Mouse (Mus musculus) neural tube, embryonic 13.5 days (tissue): ENCODE measurements around the gene E430018J23Rik. TPM values are rescaled to one million over a fixed set of nuclear protein-coding genes. Genes with fewer than 3 reads are reported as not detected.
"Not testable (repeated sequence)": the region's sequence is repeated elsewhere in the genome, so short reads cannot be mapped to it uniquely, and the experiment has no call there.

Source experiments
- ATAC-seq: fragments of 200-750 bp; cut with Nextera tagmentation; 2 replicates; pipeline ENCODE4 v1.8.0; 2017; ENCODE audit warnings: low read depth, mild to moderate bottlenecking, moderate TSS enrichment, moderate library complexity
- H3K27ac ChIP-seq: fragments of 300-500 bp; sonication (generic); replicated peaks from 2 replicates; pipeline ENCODE4 v1.5.1; 2015; ENCODE audit warnings: moderate library complexity, mild to moderate bottlenecking, inconsistent platforms
- H3K27me3 ChIP-seq: fragments of 300-500 bp; sonication (generic); 2 replicates; pipeline ENCODE4 v1.6.1; 2015; ENCODE audit warnings: mild to moderate bottlenecking, inconsistent platforms
- H3K36me3 ChIP-seq: fragments of 300-500 bp; sonication (generic); 2 replicates; pipeline ENCODE4 v1.6.1; 2015; ENCODE audit warnings: mild to moderate bottlenecking, inconsistent platforms
- H3K4me1 ChIP-seq: fragments of 300-500 bp; sonication (generic); replicated peaks from 2 replicates; pipeline ENCODE4 v1.6.1; 2015; ENCODE audit warnings: inconsistent platforms
- H3K4me2 ChIP-seq: fragments of 300-500 bp; sonication (generic); 2 replicates; pipeline ENCODE4 v1.6.1; 2015; ENCODE audit warnings: inconsistent platforms, mild to moderate bottlenecking, moderate library complexity
- H3K4me3 ChIP-seq: fragments of 300-500 bp; sonication (generic); 2 replicates; pipeline ENCODE4 v1.5.1; 2015; ENCODE audit warnings: mild to moderate bottlenecking, inconsistent platforms
- H3K9ac ChIP-seq: fragments of 300-500 bp; sonication (generic); 2 replicates; pipeline ENCODE4 v1.6.1; 2015; ENCODE audit warnings: moderate library complexity, mild to moderate bottlenecking, inconsistent platforms
- H3K9me3 ChIP-seq: fragments of 300-500 bp; sonication (generic); 2 replicates; pipeline ENCODE4 v1.6.1; 2016; ENCODE audit warnings: inconsistent platforms
- WGBS: fragments of 180-500 bp; shearing (Covaris S2); methylation state at CpG from one replicate; pipeline ENCODE4 v1.1.7; 2015; 5-methylcytosine and 5-hydroxymethylcytosine counted together
- polyA plus RNA-seq: library from polyadenylated mRNA; unstranded; fragments of >200 nt; fragmentation: Nextera tagmentation; extraction: Ambion mirVana; gene quantifications from 2 replicates; pipeline ENCODE4 v1.2.1, GENCODE M21; 2015

Gene E430018J23Rik
- polyA plus RNA-seq, 1 experiment from 2014 or later = 5.2 TPM

- WGBS = 15% methylated on average over 8 of the region's 8 CpGs
- Histone ChIP-seq H3K4me3 (peak overlapping the region; percentile 84), H3K27ac (peak overlapping the region; percentile 93; the same call in 1 of the 2 replicates), H3K27me3 (no peaks in the 10 kb centered on the region), H3K9me3 (no peaks in the 10 kb centered on the region), H3K9ac (peak overlapping the region; percentile 96; the same call in 1 of the 2 replicates), H3K36me3 (peaks cover 20% of the 10 kb centered on the region), H3K4me1 (peaks cover 28% of the 10 kb centered on the region), H3K4me2 (peak overlapping the region; percentile 85)
- ATAC-seq = no peak
Measured at GRCm38 (mm10) chr7:127346676-127347075, 46.8 kb downstream of the E430018J23Rik start.

GRCm38 (mm10) chr7:127345512-127346325, 47.7 kb downstream of the E430018J23Rik start, which contains the start of gene Zfp768:
Zfp768 (minus strand) TSS chr7:127345589.
- peak within 1 kb of the TSS; percentile 96 for H3K9ac ChIP-seq
- H3K4me2 ChIP-seq = peak within 1 kb of the TSS; percentile 85
- H3K9me3 ChIP-seq = no peaks in the 10 kb centered on the region
- H3K27me3 ChIP-seq = no peaks in the 10 kb centered on the region
- H3K4me1 ChIP-seq = peaks cover 28% of the 10 kb centered on the region
- peak within 1 kb of the TSS; percentile 93 for H3K27ac ChIP-seq
- peak within 1 kb of the TSS; percentile 84 for H3K4me3 ChIP-seq
- peaks cover 29% of the 10 kb centered on the region for H3K36me3 ChIP-seq
- peak; percentile 96 for ATAC-seq
- WGBS = under 1% methylated on average over 74 of the region's 76 CpGs

- H3K36me3 ChIP-seq = peaks cover 29% of the 10 kb centered on the region
- H3K9ac ChIP-seq = peak overlapping the region; percentile 96
- H3K4me2 ChIP-seq = peak overlapping the region; percentile 85
- H3K9me3 ChIP-seq = no peaks in the 10 kb centered on the region
- H3K27ac ChIP-seq = peak overlapping the region; percentile 93
- H3K4me3 ChIP-seq = peak overlapping the region; percentile 84
- peaks cover 28% of the 10 kb centered on the region for H3K4me1 ChIP-seq
- H3K27me3 ChIP-seq = no peaks in the 10 kb centered on the region
- under 1% methylated on average over 34 of the region's 42 CpGs for WGBS
- ATAC-seq = peak; percentile 37
Measured at GRCm38 (mm10) chr7:127345092-127345491, 48.3 kb downstream of the E430018J23Rik start.

GRCm38 (mm10) chr7:127344371-127344770, 49.1 kb downstream of the E430018J23Rik start:
- Histone ChIP-seq H3K27me3 (no peaks in the 10 kb centered on the region), H3K4me1 (peaks cover 28% of the 10 kb centered on the region), H3K27ac (no peak overlapping the region), H3K9me3 (no peaks in the 10 kb centered on the region), H3K9ac (peak overlapping the region; percentile 96), H3K4me3 (peak overlapping the region; percentile 84), H3K36me3 (peaks cover 29% of the 10 kb centered on the region), H3K4me2 (peak overlapping the region; percentile 85)
- ATAC-seq = no peak
- 93% methylated on average over 8 of the region's 8 CpGs for WGBS

GRCm38 (mm10) chr7:127343351-127344019, 49.9 kb downstream of the E430018J23Rik start:
- Histone ChIP-seq H3K4me1 (peaks cover 28% of the 10 kb centered on the region), H3K36me3 (peaks cover 29% of the 10 kb centered on the region), H3K27ac (no peak overlapping the region), H3K4me3 (no peak overlapping the region), H3K27me3 (no peaks in the 10 kb centered on the region), H3K9me3 (no peaks in the 10 kb centered on the region), H3K9ac (no peak overlapping the region), H3K4me2 (no peak overlapping the region)
- WGBS = 95% methylated on average over 38 of the region's 38 CpGs
- no peak for ATAC-seq

- no peaks in the 10 kb centered on the region for H3K9me3 ChIP-seq
- peaks cover 28% of the 10 kb centered on the region for H3K4me1 ChIP-seq
- no peaks in the 10 kb centered on the region for H3K27me3 ChIP-seq
- no peak overlapping the region for H3K27ac ChIP-seq
- peaks cover 29% of the 10 kb centered on the region for H3K36me3 ChIP-seq
- ATAC-seq = no peak
- H3K4me3 ChIP-seq = no peak overlapping the region
- 97% methylated on average over 7 of the region's 7 CpGs for WGBS
- H3K9ac ChIP-seq = no peak overlapping the region
- no peak overlapping the region for H3K4me2 ChIP-seq
Measured at GRCm38 (mm10) chr7:127342888-127343287, 50.5 kb downstream of the E430018J23Rik start.

- H3K4me1 ChIP-seq = peaks cover 26% of the 10 kb centered on the region
- H3K27ac ChIP-seq = no peak overlapping the region
- 67% methylated on average over 4 of the region's 4 CpGs for WGBS
- no peaks in the 10 kb centered on the region for H3K27me3 ChIP-seq
- H3K4me3 ChIP-seq = no peak overlapping the region
- H3K9ac ChIP-seq = no peak overlapping the region
- no peak overlapping the region for H3K4me2 ChIP-seq
- ATAC-seq = no peak
- no peaks in the 10 kb centered on the region for H3K9me3 ChIP-seq
- peaks cover 29% of the 10 kb centered on the region for H3K36me3 ChIP-seq
Measured at GRCm38 (mm10) chr7:127342332-127342731, 51.1 kb downstream of the E430018J23Rik start.

GRCm38 (mm10) chr7:127341861-127342260, 51.6 kb downstream of the E430018J23Rik start:
- not testable (repeated sequence) for H3K27me3 ChIP-seq, H3K9me3 ChIP-seq, H3K4me2 ChIP-seq, H3K4me3 ChIP-seq, H3K27ac ChIP-seq, ATAC-seq, H3K9ac ChIP-seq
- Histone ChIP-seq H3K36me3 (peaks cover 29% of the 10 kb centered on the region), H3K4me1 (peaks cover 23% of the 10 kb centered on the region)
- WGBS = 92% methylated on average over 6 of the region's 6 CpGs

GRCm38 (mm10) chr7:127341356-127341755, 52.1 kb downstream of the E430018J23Rik start:
- peaks cover 18% of the 10 kb centered on the region for H3K4me1 ChIP-seq
- no peak overlapping the region for H3K4me2 ChIP-seq
- no peak overlapping the region for H3K9ac ChIP-seq
- H3K4me3 ChIP-seq = no peak overlapping the region
- H3K36me3 ChIP-seq = peaks cover 29% of the 10 kb centered on the region
- no peaks in the 10 kb centered on the region for H3K27me3 ChIP-seq
- H3K9me3 ChIP-seq = no peaks in the 10 kb centered on the region
- no peak overlapping the region for H3K27ac ChIP-seq
- 94% methylated on average over 8 of the region's 8 CpGs for WGBS
- no peak for ATAC-seq

Other genes with a start within 250 kb of the E430018J23Rik start
- 78.7 and 80.0 TPM in 2 replicates for gene Cd2bp2, start 197.6 kb downstream of the E430018J23Rik start, polyA plus RNA-seq
- gene Tbc1d10b, start 185.2 kb downstream of the E430018J23Rik start, polyA plus RNA-seq = 32.3 and 32.9 TPM in 2 replicates
- gene Mylpf, start 184.7 kb downstream of the E430018J23Rik start, polyA plus RNA-seq = 27.7 and 63.1 TPM in 2 replicates
- 54.7 and 58.0 TPM in 2 replicates for gene Zfp553, start 160.6 kb downstream of the E430018J23Rik start, polyA plus RNA-seq
- 16.2 and 23.7 TPM in 2 replicates for gene Sept1, start 160.5 kb downstream of the E430018J23Rik start, polyA plus RNA-seq
- 55.0 and 62.4 TPM in 2 replicates for gene Zfp771, start 149.4 kb downstream of the E430018J23Rik start, polyA plus RNA-seq
- 102 and 110 TPM in 2 replicates for gene Dctpp1, start 132.9 kb downstream of the E430018J23Rik start, polyA plus RNA-seq
- gene Sephs2, start 119.6 kb downstream of the E430018J23Rik start, polyA plus RNA-seq = 61.4 and 65.2 TPM in 2 replicates
- gene Itgal, start 97.4 kb downstream of the E430018J23Rik start, polyA plus RNA-seq = 0.31 and 0.41 TPM in 2 replicates
- 17.2 and 17.9 TPM in 2 replicates for gene Zfp768, start 48.0 kb downstream of the E430018J23Rik start, polyA plus RNA-seq
- gene Zfp747, start 17.6 kb downstream of the E430018J23Rik start, polyA plus RNA-seq = 8.5 and 8.6 TPM in 2 replicates
- gene 9130019O22Rik, start 6.5 kb downstream of the E430018J23Rik start, polyA plus RNA-seq = 4.2 and 5.0 TPM in 2 replicates
- 4.0 and 4.5 TPM in 2 replicates for gene Zfp764, start 13.2 kb upstream of the E430018J23Rik start, polyA plus RNA-seq
- 31.1 and 37.7 TPM in 2 replicates for gene Zfp688, start 28.4 kb upstream of the E430018J23Rik start, polyA plus RNA-seq
- gene Zfp689, start 55.5 kb upstream of the E430018J23Rik start, polyA plus RNA-seq = 13.0 and 15.2 TPM in 2 replicates
- gene Prr14, start 66.0 kb upstream of the E430018J23Rik start, polyA plus RNA-seq = 42.4 and 44.5 TPM in 2 replicates
- 12.1 and 12.6 TPM in 2 replicates for gene Fbrs, start 85.6 kb upstream of the E430018J23Rik start, polyA plus RNA-seq
- 50.1 and 56.1 TPM in 2 replicates for gene Srcap, start 118.4 kb upstream of the E430018J23Rik start, polyA plus RNA-seq
- 15.7 and 16.6 TPM in 2 replicates for gene Gm42715, start 126.0 kb upstream of the E430018J23Rik start, polyA plus RNA-seq
- gene Tmem265, start 167.8 kb upstream of the E430018J23Rik start, polyA plus RNA-seq = 4.5 and 4.8 TPM in 2 replicates
- gene Phkg2, start 179.7 kb upstream of the E430018J23Rik start, polyA plus RNA-seq = 59.1 and 62.8 TPM in 2 replicates
- 9.2 and 11.2 TPM in 2 replicates for gene Ccdc189, start 195.0 kb upstream of the E430018J23Rik start, polyA plus RNA-seq
- gene Rnf40, start 195.1 kb upstream of the E430018J23Rik start, polyA plus RNA-seq = 43.5 and 48.3 TPM in 2 replicates
- gene Zfp629, start 222.2 kb upstream of the E430018J23Rik start, polyA plus RNA-seq = 22.8 and 23.1 TPM in 2 replicates